Mouse (Mus musculus) c-Kit-positive CD71-positive TER-119-negative erythroid progenitor cells, embryonic 14.5 days (primary cell): ENCODE measurements at regions not wholly inside any gene's neighbourhood (a gene's known extent, or its start where the extent isn't known, plus 50 kb on each side); places are given as distances from the start of the nearest gene placed in this dataset.

Source experiments
- DNase-seq: peaks from one replicate; pipeline ENCODE4 v3.0.0-alpha.2; 2013; ENCODE audit warnings: low read depth

- no peak for DNase-seq
These were observed 131.0 kb upstream of the Rgs17 start for GRCm38 (mm10) chr10:6053207-6053606.

- no peak for DNase-seq
These were observed 121.2 kb upstream of the Rgs17 start for GRCm38 (mm10) chr10:6043358-6043757.

GRCm38 (mm10) chr10:6039771-6040170 lies 117.6 kb upstream of the Rgs17 start:
- no peak for DNase-seq

GRCm38 (mm10) chr10:6035792-6036487 lies 113.7 kb upstream of the Rgs17 start:
- DNase-seq = peak; percentile 1

GRCm38 (mm10) chr10:6032469-6032868 lies 110.3 kb upstream of the Rgs17 start:
- DNase-seq = no peak

GRCm38 (mm10) chr10:6027551-6027950 lies 105.4 kb upstream of the Rgs17 start:
- DNase-seq = no peak

GRCm38 (mm10) chr10:6026317-6026716 lies 104.1 kb upstream of the Rgs17 start:
- no peak for DNase-seq

GRCm38 (mm10) chr10:6022609-6023283 lies 100.5 kb upstream of the Rgs17 start:
- DNase-seq = no peak

- DNase-seq = no peak
These were observed 98.9 kb upstream of the Rgs17 start for GRCm38 (mm10) chr10:6020944-6021684.

- no peak for DNase-seq
These were observed 91.5 kb upstream of the Rgs17 start for GRCm38 (mm10) chr10:6013743-6014142.

- DNase-seq = no peak
These were observed 89.3 kb upstream of the Rgs17 start for GRCm38 (mm10) chr10:6011541-6011940.

- no peak for DNase-seq
These were observed 88.8 kb upstream of the Rgs17 start for GRCm38 (mm10) chr10:6011029-6011428.

GRCm38 (mm10) chr10:6007238-6007972 lies 85.2 kb upstream of the Rgs17 start:
- no peak for DNase-seq

GRCm38 (mm10) chr10:5981433-5981832 lies 59.2 kb upstream of the Rgs17 start:
- DNase-seq = no peak

- no peak for DNase-seq
These were observed 56.3 kb upstream of the Rgs17 start for GRCm38 (mm10) chr10:5978534-5978933.
